Mouse (Mus musculus): ENCODE measurements around the gene Ankfn1.

The Ankfn1 gene

DNA sequence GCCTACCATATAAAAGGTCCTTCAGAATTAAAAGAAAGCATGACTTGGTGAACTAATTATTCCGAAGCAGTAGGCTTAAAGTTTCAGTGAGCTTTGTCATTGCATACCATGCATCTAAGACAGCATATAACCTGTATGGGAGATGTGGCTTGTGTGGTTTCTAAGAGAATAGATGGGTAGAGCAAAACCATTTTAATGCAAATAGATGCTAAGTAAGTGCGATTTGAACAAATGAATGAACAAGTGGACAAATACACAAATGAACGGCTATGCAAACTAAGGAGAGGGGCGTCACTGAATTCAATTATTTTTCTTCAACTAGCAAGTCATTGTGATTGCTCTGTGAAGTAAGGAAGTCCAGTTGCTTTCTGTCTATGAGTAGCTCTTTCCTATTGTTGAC lies 198.3 kb downstream of the Ankfn1 start:
- in situ Hi-C loops (cut with MboI, MseI) = no loop called here

DNA sequence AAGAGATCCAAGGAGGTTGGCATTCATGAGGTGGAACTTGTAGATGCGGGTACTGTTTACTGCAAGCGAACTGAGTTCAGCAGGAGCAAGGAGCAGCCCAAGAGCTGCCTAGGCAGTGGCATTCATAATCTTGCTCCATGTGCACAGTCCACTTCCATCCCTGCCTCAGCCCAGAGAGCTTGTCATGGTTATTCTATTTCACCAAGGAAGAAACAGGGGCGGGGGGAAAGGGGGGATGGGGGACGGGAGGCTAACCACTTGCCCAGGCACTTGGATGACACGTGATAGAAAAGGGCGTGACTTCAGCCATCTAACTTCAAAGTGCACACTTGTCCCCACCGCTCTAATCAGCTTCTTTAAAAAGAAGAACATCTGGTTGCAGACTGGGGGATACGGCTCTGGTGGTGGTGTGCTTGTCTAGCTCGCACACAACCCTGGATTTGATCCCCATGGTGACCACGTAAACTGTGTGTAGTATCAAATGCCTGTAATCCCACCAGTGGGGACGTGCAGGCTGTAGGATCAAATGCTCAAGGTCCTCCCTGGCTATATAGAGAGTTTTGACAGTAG lies 203.1 kb downstream of the Ankfn1 start:
- in situ Hi-C loops (cut with MboI, MseI) = loop anchor here (5.0 kb wide), 1 partner anchor 52 kb away; no protein-coding TSS in a partner anchor

DNA sequence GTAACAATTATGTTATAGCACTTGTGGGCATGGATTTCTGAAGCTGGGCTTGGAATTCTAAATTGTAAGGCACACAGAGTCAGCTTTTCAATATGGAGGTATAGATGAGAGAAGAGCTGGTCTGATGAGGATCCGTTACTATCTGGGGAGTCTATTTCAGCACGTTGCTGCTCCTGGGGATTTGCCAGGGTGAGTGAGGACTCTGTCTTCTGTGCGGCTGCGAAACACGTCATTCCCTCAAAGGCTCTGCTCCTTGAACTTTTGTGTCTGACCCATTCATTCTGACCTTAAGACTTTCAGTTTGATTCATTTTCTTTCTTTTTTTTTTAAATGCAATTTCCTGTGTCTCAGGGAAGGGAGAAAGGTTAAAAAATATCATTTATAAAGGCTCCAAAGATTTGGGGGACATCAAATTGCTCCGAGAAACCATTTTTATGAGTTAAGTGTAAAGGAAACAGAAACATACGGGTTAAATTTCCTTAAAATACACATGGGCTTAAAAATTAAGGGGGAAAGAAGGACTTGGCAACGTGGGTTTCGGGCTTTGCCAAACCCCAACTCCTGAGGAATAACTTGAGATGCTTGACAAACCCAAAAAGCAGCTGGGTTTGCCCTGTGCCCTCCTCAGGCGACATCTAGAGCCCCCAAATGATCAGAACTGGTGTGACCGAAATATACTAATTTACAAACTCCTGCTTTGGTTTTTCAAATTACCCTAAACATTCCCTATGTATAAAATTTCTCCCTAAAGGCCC lies 207.9 kb downstream of the Ankfn1 start:
- in situ Hi-C loops (cut with MboI, MseI) = loop anchor here (5.0 kb wide), 1 partner anchor 47 kb away; no protein-coding TSS in a partner anchor

DNA sequence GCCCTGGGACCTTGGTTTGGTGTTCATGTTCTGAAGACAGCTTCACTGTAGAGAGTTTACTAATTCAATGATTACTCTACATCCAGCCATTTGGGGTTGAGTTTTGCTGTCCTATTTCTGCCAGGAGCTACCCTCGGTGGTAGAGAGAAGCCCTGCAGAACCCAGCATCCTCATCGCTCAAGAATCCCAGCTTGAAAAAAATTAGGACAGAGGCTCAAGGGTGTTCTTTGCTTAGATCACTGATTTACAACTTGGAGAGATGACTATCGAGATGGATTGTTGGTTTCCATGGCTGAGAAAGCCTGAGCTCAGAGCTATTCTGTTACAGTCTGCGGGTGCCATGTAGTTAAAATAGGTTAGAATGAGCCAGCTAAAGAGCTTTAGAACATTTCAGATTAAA lies 209.2 kb downstream of the Ankfn1 start:
- in situ Hi-C loops (cut with MboI, MseI) = no loop called here

DNA sequence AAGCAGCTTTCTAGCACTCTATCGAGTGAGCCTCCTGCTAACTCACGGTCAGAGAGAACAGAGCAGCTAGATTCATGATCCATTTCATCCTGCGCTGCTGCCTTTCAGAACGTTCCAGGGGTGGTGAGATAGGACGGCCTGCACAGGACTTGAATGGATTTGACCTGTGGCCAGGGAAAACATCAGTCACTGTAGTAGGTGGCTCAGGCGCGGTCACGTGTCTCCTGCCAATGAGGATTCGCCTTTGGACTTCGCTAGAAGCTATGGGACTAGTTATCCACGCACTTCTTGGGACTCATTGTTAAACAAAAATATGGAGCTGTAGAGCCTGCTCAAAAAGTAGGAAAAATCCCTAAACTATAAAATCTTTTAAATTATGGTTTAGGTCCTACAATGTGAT lies 226.0 kb downstream of the Ankfn1 start:
- in situ Hi-C loops (cut with MboI, MseI) = no loop called here

DNA sequence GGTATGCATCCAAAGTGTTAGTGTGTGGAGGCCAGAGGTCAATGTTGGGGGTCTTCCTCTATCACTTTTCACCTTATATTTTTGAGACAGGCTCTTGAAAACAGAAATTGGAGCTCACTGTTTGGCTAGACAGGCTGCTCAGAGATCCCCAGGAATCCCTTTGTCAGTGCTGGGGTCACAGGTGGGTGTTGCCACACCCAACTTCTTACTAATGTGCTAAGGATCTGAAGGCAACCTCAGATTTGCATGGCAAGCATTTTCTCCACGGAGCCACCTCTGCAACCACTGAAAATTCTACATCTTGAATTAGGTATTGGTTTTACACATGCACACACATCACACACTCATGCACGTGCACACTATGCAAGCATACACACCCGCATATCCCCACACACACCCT lies 226.5 kb downstream of the Ankfn1 start:
- in situ Hi-C loops (cut with MboI, MseI) = no loop called here

DNA sequence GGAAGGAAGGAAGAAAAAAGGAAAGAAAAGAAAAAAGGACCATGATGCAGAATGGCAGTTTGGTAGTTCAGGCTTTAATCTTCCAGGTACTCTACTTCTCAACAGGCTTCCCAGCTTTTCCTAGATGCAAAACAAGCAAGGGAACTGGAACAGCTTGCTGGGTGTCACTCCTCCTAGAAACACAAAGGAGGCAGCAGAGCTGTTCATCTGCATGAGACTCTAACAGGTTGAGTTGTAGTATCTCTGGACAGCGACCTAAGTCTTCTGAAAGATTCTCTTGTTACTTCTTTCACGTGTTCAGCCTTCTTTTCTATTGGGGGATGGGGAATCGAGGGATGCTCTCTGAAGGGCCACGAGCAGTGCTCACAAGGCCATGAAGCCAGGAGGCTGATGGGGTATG lies 228.7 kb downstream of the Ankfn1 start:
- in situ Hi-C loops (cut with MboI, MseI) = no loop called here

DNA sequence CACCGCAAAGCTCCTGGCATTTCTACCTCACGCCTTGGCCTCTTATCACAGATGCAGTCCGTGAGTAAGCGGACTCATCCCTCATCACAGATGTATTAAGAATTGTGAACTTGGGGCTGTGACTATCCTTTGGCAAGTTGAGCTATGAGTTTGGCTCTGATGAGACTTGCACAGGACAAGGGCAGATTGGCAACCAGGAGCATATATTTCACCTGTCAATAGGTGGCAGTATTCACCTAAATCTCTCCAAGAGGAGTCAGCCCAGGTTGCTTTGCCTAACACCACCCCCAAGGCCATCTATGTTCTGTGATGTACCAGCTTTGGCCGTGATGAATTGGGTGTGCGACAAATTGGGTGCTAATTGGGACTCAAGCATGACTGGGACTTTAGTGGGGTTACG lies 231.3 kb downstream of the Ankfn1 start:
- in situ Hi-C loops (cut with MboI, MseI) = no loop called here

DNA sequence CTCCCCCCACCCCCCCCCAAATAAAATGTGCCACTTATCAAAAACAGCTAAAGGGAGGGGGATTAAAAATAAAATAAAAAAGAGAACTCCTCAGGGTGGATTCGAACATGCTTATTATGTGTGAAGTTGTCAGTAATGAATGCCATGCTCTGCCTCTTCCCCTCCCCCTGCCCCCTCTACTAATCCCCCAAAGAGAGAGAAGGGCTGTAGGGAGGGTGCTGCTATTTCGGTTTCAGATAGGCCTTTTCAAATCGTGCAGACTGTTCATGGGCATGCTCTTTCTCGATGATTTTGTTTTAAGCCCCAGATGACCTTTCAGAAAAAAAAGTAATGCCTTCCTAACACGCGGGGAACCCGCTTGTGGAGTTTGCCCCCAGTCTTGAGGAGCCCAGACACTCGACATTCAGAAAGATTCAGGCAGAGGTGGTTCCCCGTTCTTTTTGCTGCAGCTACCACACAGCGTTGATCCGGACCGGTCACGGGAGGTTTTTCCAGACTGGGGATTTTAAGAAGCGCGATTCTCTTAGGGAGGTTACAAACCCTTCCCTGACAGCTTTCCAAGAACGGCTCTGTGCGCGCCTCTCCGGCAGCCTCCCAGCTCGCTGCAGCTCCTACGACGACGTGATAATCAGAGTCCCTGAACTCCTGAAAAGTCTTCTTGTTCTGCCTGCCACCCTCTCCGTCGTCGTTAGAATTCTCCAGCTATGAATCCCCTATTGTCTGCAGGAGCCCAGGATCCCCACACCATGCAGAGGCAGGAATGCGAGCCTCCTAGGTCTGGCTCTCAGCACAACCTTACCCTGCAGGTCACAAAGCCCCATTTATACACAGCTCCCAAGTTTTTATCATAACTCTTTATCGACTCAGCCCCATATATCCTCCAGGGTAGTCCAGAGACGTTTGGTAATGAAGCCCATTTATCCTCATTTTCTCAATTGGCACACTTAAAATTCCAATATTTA lies 232.3 kb downstream of the Ankfn1 start:
- in situ Hi-C loops (cut with MboI, MseI) = no loop called here

DNA sequence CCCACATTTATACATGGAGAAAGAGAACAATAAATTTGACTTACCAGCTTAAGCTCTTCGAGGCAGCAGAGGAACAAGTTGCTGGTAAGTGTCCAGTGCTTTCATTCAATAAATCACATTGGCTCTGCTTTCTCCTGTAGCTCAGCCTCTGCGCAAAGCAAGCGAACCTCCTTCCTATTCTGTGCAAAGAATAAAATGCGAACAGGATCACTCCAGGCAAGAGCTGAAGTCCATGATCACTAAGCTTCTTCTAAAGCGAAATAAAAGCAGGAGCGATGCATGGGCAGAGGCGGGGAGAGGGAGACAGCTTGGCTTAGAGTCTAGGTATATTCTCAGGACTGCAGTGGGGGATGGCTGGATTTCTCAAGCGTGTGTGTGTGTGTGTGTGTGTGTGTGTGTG lies 239.1 kb downstream of the Ankfn1 start:
- in situ Hi-C loops (cut with MboI, MseI) = no loop called here

DNA sequence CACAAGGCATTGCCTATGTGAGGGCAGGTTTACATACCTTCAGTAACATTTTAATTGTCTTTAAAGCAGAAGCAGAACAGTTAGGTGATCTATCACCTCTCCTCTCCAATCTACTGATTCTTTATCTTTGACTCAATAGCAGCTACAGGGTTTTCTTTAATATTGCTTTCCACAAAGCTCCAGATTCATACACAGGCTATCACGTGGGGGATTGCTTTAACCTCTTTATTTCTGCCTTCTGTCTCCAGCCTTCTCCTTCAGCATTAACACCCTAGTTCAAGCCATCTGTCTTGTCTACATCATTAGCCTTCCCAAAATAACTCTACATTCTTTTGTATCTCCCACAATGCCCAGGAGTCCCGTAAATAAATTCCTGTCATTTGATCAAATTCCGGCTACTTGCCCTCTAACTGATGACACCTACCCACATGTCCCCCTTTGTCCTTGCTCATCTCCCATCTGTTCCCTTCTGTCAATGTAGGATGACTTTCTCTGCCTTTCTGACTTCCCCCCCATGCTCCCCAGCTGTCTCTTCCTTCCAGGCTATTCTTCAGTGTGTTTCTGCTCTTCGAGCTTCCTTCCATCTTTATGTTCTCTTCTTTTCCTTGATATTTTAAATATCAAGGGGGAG lies 249.5 kb downstream of the Ankfn1 start:
- in situ Hi-C loops (cut with MboI, MseI) = no loop called here

DNA sequence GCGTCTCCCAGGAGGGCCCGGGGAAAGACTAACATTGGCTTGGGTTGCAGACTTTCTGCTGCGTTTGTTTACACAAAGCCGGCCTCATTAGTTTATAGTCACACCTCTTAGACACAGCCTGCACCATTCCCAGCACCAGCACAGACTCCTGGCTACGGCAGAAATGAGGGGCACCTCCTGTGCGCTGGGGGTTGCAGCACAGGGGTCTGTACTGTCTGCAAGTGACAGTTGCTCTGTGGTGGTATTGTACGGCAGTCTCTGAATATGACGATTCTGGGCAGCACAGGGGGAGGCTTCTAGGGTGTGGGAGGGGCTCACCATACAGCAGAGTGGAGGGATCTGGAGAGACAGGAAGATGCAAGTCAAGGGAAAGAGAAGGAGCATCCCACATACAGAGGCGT lies 262.0 kb downstream of the Ankfn1 start:
- in situ Hi-C loops (cut with MboI, MseI) = no loop called here

DNA sequence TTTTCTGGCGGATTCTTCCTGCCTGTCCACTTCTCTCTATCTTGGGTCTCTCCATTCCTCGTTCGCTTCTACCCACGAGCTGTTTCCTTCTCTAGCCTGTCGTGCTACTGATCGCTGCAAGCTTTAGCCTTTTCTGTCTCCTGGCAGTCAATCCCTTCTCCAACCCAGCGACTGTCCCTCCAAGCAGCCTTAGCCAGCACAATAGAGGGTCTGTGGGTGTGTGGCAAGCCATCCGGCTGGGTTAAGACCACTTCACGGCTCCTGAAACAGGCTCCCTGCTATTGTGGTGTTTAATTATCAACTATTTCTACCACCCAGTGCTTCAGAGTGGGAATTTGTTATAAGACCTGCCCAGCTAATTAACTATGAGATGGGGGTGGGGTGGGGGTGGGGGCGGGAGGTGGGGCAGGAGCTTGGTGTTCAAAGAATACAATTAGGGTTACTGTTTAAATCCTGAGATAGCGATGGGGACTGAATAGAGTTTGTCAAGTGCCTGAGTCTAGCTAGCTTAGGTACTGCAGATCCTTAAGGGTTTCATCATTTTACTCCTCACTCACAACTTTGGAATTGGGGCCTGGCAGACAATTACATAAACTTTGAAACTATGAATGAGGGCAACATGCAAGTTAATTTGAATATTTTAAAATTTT lies 268.7 kb downstream of the Ankfn1 start:
- in situ Hi-C loops (cut with MboI, MseI) = no loop called here

DNA sequence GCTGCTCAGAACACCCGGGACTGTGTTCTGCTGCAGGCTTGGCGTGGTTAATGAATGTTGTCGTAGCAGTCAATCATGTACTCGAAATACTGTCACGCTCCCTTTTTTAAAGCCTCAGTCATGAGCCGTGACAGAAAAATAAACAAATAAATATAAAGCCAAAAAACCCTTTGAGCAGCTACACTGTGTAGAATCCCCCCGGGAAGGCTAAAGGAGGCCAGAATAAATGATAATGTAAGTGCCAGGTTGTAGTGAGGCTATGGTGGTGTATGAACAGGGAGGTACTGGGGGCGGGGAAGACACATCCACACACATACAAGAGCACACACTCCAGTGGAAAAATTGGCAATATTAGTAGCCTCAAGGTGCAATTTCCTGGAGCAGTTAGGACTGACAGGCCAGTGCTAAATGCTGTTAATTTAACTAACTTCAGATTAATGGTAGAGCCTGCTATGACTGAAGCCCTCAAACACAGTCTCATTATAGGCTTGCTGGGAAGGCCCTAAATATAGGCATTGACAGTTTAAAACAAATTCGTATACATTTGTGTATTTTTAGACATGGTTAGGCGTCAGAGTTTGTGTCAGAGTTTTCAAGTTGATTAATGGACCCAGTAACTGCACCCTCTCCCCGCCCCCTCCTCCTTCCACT lies 270.7 kb downstream of the Ankfn1 start:
- in situ Hi-C loops (cut with MboI, MseI) = no loop called here

DNA sequence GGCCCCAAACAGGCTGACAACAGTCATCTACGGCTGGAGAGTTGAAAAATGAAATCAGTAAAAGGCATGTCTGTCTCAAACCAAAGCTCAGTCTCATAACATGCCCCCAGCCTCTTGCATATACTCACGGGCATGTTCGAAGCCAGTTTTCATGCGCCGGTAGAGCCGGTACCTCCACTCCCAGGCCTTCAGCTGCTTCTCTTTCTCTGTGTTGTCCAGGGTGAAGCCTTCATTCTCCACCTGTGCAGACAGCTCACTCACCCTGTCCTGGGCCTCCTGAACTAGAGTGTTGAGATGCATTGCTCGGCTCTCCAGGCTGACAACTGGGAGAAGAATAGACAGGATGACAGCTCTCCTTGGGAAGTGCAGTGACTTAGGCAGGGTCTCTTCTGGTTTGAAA lies 272.4 kb downstream of the Ankfn1 start:
- in situ Hi-C loops (cut with MboI, MseI) = no loop called here

DNA sequence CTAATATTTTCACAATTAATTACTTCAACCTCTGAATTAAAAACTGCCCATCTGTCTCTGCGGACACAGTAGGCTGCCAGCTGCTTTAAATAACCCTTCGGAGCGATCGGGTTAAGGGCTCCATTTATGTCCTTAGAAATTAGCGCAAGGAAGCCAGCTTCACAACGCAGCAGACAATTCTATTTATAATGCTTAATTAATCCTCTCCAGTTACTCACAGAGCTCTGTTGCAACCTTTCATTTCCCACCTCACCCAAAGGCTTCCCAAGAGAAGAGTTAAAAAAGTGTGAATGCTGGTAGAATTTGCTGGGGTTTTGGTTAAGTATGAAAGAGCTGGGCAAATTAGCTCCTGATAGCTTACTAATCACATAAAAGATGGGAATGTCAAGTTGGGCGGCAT lies 275.7 kb downstream of the Ankfn1 start:
- in situ Hi-C loops (cut with MboI, MseI) = no loop called here

DNA sequence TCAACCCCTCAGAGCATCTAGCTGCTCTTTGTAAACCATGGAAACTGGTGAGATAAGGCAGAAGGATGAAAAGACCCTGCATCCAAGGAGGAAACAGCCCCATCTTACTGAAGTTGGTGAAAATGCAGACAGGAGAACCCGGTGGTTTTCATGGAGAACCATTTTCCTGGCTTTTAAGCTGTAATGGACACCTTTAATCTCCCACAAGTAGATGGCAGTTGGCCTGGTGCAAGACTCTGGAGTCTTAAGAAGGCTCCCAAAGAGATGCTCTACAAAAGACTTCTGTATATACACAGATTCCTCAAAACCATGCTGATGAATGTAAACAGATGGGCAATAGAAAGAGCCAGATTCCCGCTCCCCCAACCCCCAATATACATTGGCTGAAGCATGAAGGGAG lies 276.5 kb downstream of the Ankfn1 start:
- in situ Hi-C loops (cut with MboI, MseI) = no loop called here

DNA sequence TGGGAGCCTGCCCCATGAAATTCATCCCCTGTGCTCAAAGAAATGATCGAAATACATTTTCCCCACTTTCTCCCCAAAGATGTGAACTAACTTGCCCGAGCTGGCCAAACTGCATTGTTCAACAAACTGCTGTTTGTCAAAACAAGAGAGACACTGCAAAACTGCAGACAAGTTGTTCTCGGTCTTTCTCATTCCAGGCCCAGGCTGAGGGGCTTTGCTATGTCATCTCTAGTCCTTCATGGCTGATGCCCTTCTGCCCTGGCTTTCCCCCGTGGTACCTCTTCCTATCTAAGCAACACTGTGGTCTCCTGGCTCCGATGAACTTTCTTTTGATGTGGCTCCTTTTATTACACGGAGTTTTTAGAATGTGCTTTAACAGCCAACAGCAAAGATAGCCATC lies 296.4 kb downstream of the Ankfn1 start:
- in situ Hi-C loops (cut with MboI, MseI) = no loop called here

DNA sequence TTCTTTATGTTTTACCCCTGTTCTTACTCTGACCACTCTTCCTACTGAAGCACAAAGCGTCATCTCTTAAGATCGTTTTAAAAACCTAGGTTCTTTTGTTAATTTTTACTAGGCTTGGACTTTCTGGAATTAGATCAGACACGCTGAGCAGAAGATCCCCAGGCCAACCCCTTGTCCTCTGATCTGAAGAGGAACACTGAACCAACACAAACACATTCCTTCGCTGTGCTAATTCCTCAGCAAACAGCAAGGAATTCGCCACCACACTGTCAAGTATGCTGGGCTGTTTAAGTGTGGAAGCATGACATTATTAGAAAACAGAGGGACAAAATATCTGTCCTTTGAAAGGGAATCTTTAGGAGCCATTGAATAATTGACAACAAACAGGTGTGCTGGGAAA lies 300.5 kb downstream of the Ankfn1 start:
- in situ Hi-C loops (cut with MboI, MseI) = no loop called here

DNA sequence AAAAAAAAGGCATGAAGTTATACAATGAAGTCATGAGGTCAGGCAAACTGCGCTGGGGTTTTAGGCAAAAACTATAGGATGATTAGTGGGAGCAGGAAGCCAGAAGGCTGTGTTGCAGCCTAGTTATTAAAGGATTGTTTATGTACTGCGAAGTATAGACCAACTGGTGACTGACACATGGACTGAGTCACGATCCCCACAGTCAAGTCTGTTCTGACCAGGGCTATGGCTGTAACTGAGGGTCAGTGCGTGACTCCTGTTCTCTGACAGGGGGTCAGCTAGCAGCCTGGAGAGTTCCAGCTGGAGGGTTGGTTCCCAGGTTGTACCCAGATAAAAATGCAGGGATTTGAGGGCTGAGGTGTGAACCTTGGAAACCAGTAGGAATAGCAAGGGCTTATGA lies 301.4 kb downstream of the Ankfn1 start:
- in situ Hi-C loops (cut with MboI, MseI) = no loop called here

DNA sequence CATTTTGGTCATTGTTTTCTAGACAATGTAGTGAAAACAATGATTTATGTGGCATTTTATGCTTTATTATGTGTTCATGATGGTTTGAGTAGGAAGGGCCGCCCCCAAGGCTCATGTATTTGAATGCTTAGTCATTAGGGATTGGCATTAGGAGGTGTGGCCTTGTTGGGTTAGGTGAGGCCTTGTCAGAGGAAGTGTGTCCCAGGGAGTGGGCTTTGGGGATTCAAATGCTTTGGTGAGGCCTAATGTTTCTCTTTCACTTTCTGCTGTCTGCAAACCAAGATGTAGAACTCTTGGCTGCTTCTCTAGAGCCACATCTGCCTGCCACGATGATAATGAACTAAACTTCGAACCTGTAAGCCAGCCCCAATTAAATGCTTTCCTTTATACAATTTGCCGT lies 304.6 kb downstream of the Ankfn1 start:
- in situ Hi-C loops (cut with MboI, MseI) = no loop called here

Data from T-helper 2 cell (primary cell).